Mouse (Mus musculus) retina, adult 2 months (tissue): ENCODE measurements around the gene Gm5901.
A peak's percentile ranks its signal among the peaks of the same experiment; 100 is the strongest.
"Not testable (repeated sequence)": the region's sequence is repeated elsewhere in the genome, so short reads cannot be mapped to it uniquely, and the experiment has no call there.

Experiments used
- DNase-seq: peaks from one replicate; pipeline ENCODE4 v3.0.0-alpha.2; 2012; ENCODE audit warnings: low read depth, low spot score

The Gm5901 gene

GRCm38 (mm10) chr7:105374866-105375265, at the start of gene Gm5901:
Gm5901 (plus strand) TSS chr7:105375038.
- no peak for DNase-seq

- DNase-seq: no peak
These were observed 49.5 kb upstream of the Gm5901 start for GRCm38 (mm10) chr7:105325302-105325701.

GRCm38 (mm10) chr7:105334004-105334403, 40.8 kb upstream of the Gm5901 start, which contains the start of gene Olfr690:
Olfr690 (minus strand) TSS chr7:105334104.
- DNase-seq: no peak

- DNase-seq: no peak
These were observed 32.7 kb upstream of the Gm5901 start, which contains the start of gene Olfr691 for GRCm38 (mm10) chr7:105342170-105342569. Olfr691 (minus strand) TSS chr7:105342270.

GRCm38 (mm10) chr7:105342752-105343151, 32.1 kb upstream of the Gm5901 start:
- DNase-seq: no peak

- not testable (repeated sequence) for DNase-seq
These were observed 18.8 kb upstream of the Gm5901 start for GRCm38 (mm10) chr7:105356064-105356463.

GRCm38 (mm10) chr7:105356487-105356886, 18.4 kb upstream of the Gm5901 start:
- DNase-seq: not testable (repeated sequence)

- no peak for DNase-seq
These were observed 13.1 kb upstream of the Gm5901 start for GRCm38 (mm10) chr7:105361713-105362112.

GRCm38 (mm10) chr7:105367268-105367667, 7.6 kb upstream of the Gm5901 start:
- DNase-seq: no peak

- no peak for DNase-seq
These were observed 6.9 kb upstream of the Gm5901 start, which contains the start of gene Olfr692 for GRCm38 (mm10) chr7:105367930-105368329. Olfr692 (plus strand) TSS chr7:105368230.

- no peak for DNase-seq
These were observed 6.3 kb upstream of the Gm5901 start for GRCm38 (mm10) chr7:105368521-105368920.

GRCm38 (mm10) chr7:105372912-105373311, 1.9 kb upstream of the Gm5901 start:
- no peak for DNase-seq

- no peak for DNase-seq
These were observed 1.3 kb upstream of the Gm5901 start for GRCm38 (mm10) chr7:105373509-105373908.

- no peak for DNase-seq
These were observed 862 bp upstream of the Gm5901 start for GRCm38 (mm10) chr7:105373976-105374375.

GRCm38 (mm10) chr7:105380329-105380728, 5.5 kb downstream of the Gm5901 start:
- no peak for DNase-seq

- no peak for DNase-seq
These were observed 12.9 kb downstream of the Gm5901 start for GRCm38 (mm10) chr7:105387696-105388095.

- DNase-seq: no peak
These were observed 15.4 kb downstream of the Gm5901 start for GRCm38 (mm10) chr7:105390236-105390635.

GRCm38 (mm10) chr7:105394606-105395005, 19.8 kb downstream of the Gm5901 start:
- no peak for DNase-seq

GRCm38 (mm10) chr7:105395131-105395820, 20.4 kb downstream of the Gm5901 start:
- no peak for DNase-seq

- DNase-seq: no peak
These were observed 21.3 kb downstream of the Gm5901 start for GRCm38 (mm10) chr7:105396126-105396525.

- no peak for DNase-seq
These were observed 24.5 kb downstream of the Gm5901 start for GRCm38 (mm10) chr7:105399058-105399934.

GRCm38 (mm10) chr7:105399935-105400624, 25.2 kb downstream of the Gm5901 start, which contains the start of gene Fam160a2:
Fam160a2 (minus strand) TSS chr7:105400054.
- peak; percentile 99 for DNase-seq
